Mouse (Mus musculus) frontal cortex, postnatal 36 days (tissue): ENCODE measurements at regions not wholly inside any gene's neighbourhood (a gene's known extent, or its start where the extent isn't known, plus 50 kb on each side); places are given as distances from the start of the nearest gene placed in this dataset.
"Not testable (repeated sequence)": the region's sequence is repeated elsewhere in the genome, so short reads cannot be mapped to it uniquely, and the experiment has no call there.

Experiments used
- DNase-seq, 2 experiments: peaks; one replicate each; pipeline ENCODE4 v3.0.0; 2022; ENCODE audit warnings: low spot score in 2 of 2

DNA sequence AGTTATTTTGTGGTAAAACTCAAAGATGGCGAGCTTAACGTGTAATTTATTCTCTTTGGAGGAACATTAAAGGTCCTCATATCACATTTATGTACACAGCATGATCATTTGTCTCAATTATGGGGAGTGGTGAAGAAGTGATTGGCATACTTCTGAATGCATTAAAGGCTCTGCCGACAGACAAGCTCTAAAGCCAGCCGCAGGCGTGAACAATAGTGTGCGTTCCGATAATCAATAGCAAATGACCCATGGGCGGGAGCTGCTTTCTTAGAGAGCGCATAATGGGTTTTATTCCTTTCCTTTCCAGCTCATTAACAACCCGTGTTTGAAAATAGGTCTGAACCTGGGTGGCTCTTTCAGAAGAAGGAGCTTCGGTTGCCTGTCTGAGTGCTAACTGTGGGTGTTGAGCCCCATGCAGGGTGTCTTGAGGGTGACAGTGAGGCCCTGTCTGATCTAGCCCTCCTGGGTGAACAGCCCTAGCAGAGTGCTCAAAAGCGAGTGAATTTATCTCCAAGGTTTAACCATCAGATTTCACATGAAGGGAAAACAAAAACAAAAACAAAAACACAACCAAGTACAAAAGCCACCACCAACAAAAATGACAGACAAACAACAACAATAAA, 210.5 kb downstream of the Zfp619 start:
- no peak for DNase-seq

DNA sequence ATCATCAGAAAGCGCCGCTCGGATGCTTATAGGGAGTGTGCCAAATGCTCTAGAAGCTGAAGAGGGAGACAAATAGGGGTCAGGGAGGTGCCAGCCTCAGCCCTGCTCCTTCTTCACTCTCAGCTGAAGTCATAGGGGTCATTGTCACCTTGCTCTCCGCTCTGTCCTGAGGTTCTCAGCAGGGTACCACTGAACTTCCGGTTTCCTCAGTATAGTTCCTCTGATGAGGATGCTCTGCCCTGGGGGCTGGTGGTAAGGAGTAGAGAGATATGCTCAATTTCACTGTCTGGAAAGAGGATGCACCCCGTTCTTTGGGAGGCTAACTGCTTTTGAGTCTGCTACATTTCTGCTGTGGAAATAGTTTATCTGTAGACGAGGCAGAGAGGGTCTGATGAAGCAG, 211.4 kb downstream of the Zfp619 start:
- no peak for DNase-seq

DNA sequence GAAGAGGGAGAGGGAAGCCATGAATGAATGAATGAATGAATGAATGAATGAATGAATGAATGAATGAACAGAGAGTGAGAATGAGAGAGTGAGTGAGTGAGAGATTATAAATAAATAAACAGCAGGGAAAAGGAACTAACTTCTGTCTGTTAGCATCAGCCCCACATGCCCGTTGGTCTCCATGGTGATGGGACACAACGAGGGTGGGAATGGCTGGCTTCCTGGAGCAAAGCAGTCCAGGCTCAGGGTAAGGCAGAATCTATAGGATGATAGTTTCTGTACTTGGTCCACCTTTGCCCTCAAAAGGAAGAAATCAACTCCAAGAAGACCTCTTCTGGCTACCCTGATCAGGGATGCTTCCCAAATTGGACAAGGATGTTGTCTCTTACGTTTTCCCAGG, 212.2 kb downstream of the Zfp619 start:
- DNase-seq: no peak

DNA sequence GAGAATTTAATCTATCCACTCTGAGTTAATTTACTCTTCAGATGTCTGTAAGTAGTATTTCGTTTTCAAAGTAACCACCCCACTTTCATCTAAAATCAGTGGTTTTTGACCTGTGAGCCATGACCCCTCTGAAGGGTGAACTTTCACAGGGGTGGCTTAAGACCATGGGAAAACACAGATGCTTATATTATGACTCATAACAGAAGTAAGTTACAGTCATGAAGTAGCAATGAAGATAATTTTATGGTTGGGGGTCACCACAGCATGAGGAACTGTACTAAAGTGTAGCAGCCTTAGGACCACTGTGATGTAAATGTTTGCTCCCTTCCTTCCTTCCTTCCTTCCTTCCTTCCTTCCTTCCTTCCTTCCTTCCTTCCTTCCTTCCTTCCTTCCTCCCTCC, 215.2 kb downstream of the Zfp619 start:
- no peak for DNase-seq

DNA sequence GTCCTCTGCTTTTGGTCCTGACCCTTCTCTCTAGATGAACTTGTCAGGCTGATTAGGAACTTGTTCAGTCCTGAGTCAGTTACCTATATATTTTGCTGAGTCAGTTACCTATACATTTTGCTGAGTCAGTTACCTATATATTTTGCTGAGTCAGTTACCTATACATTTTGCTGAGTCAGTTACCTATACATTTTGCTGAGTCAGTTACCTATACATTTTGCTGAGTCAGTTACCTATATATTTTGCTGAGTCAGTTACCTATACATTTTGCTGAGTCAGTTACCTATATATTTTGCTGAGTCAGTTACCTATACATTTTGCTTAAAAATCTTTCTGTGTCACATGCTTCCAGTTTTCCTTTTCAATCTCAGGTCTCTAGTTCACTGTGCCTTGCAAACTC, 230.8 kb downstream of the Zfp619 start:
- DNase-seq: not testable (repeated sequence)

DNA sequence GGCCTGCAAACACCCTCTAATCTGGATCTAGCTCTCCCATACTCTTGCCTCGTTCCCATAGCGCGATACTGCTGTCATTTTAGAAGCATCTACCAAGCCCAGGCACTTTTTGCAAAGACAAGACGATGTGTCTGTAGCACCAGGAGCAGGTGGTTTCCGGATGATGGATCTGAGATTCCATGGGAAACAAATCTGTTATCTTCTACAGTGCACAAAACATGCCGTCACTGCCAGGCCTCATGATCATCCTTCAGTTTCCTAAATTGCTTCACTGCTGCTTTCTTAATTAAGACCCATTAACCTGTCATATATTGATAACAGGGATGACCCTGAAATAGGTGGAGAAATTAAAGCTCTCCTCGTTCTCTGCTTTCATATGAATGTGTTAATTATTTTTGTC, 232.9 kb downstream of the Zfp619 start:
- no peak for DNase-seq

DNA sequence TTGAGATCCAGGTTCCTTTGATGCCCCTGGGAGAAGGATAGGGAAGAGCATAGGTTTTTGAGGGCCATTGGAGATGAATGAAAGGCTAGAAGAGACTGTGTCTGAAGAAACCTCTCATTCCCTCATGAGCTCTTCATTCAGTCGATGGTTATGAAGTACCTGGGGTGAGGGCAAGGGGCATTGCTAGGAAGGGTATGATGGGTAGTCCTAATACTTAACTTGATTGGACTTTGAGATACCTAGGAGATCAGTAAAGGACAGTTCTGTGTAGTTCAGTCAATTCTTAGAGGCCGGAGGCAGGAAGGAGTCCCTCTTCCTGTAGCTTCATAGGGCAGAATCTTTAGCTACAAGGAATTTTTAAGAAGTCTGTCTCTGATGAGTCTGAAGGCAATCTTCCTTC, 246.8 kb downstream of the Zfp619 start:
- DNase-seq: no peak

DNA sequence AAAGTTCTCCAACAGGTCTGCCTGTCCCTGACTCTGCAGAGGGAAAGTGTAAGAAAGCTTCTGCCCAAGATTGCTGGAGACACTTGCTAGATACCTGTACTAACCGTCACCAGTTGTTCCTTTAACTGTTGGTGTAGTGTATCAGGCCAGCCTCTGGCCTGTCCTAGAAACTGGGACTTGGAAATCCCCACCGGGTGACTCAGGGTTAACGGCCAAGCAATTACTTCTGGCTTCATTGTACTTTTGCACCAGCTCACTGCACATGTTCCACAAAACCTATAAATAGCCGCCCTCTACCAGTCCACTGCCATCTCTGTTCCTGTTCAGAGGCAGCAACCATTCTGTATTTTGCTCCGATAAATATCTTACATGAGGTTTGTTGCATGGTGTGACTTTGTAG, 247.5 kb downstream of the Zfp619 start:
- DNase-seq: no peak

DNA sequence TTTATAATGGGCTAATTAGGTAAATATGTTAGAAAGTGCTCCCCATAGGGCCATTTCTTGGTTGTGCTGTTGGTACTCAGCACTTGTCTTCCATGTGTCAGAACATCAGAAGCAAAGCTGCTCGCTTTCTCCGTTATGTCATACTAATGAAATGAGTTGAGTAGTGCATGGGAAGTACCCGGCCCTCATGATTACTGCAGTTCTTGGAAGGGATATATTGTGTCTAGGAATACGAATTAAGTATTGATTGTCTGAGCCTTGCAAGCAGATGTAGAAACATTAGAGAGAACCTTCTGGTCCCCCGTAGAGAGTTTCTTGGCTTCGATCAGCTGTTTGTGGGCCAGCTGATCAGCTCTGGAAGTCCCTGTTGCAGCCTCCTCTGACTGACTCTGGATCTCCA, 255.7 kb downstream of the Zfp619 start:
- no peak for DNase-seq

DNA sequence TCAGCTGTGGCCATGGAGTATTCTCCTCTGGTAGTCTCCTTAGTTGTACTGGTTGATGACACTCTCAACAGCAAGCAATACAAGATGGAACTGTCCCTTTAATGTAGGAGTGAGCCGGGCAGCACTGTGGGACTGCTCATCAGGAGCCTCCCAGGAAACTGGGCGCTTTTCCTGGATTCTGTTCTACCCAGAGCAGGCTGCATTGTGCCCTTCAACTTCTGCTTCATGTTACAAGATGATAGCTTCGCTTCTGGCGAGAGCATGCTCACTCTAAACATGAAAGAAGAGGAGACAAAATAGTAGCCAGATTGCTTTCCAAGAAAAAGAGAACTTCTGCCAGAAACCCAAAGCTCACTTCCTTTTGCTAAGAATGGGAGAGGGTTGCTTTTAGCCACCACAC, 271.8 kb downstream of the Zfp619 start:
- DNase-seq: peak in 1 of 2 experiments; percentile 8

DNA sequence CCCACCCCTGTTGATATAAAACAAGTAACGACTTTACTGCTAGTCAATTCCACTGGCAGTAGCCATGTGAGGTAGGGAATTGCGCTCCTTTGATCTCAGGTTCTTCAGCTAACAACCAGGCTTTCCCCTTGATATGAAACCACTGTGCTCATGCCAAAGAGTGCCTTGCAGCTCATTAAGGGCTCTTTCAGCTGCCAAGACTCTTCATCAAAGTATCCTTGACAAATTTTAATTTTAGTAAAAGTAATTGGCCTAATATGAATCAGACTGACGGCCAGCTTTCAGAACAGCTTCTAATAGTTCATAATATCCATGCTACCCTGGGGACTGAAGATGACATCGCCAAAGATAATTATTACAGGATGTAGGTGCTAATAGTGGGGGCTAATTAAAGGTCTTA, 272.3 kb downstream of the Zfp619 start:
- no peak for DNase-seq

DNA sequence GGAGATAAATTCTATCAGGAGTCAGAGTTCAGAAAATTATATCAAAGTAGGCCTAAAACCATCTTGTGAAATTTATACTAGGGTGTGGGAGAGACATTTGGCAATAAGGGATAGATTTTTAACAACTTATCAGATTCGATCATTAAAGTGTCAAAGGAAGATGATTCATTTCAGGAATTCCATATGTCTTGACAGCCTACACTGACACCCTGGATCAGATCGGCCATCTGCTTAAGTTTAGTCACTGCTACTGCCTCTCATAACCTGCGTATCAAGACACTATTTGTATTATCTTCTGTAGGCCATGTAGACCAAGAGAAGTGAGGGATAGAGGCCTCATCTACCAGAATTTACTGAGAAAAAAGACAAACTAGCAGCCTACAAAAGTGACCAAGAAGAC, 277.2 kb downstream of the Zfp619 start:
- peak in 1 of 2 experiments; percentile 5 for DNase-seq

DNA sequence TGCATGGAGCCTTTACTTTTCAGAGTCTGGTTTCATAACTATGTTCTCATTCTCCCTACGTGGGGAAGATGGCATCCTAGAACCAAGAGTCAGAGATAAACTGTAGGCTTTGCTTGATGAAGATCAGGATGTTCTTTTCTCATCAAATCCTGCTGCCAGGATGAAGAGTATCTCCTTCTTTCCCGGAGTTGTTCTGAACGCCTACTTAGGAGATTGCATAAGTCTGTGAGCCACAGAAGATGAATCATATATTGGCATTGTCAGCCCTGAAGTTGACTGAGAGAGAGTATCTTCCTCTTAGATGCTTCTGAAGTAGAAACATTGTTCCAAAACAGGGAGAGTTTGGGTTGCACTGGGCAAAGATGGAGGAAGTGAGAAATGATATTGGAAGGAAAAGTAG, 286.7 kb downstream of the Zfp619 start:
- peak in 1 of 2 experiments; percentile 45 for DNase-seq

DNA sequence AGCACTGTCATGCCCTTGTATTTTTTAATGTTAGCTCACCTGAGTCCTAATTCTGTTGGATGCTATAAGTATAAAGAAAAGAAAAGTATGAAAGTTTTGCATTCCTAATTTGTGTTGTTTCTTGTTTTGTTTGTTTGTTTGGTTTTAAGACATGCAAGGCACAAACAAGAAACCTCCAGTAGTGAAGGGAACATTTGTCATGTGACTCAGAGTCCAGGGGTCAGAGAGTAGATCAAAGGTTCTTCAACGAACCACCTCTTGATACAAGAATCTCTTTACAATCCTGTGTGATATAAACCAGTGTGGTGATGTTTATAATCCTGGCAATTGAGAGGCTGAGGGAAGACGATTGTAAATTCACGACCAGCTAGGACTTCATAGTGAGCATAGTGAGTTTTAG, 300.5 kb downstream of the Zfp619 start:
- DNase-seq: no peak

DNA sequence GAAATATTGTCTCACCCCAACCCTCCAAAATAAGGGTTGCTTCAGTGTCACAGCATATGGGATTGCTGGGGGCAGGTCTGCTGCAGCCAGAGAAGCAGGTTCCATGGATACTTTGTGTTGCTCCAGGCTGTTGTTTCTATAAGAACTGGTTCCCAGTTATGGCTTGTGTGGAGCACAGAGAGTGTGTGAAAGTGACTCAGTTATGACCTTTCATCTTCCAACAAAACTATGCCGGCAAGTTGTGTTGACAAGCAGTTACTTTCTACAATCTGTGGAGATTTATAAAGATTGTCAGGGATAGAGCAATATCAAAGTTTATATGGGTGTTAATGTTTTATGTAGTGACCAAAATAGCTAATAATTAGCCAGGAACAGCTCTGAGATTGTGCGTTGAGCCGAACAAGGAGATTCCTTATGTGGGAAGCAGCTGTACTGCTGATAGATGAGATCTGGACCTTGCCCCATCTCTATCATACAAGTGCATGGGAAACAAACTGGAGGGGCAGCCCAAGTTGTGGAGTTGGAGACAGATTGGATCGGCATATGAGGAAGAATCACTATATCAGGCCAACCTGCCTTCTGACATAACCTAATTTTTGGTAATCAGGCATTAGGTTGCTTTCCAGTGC, 305.1 kb downstream of the Zfp619 start:
- DNase-seq: no peak

DNA sequence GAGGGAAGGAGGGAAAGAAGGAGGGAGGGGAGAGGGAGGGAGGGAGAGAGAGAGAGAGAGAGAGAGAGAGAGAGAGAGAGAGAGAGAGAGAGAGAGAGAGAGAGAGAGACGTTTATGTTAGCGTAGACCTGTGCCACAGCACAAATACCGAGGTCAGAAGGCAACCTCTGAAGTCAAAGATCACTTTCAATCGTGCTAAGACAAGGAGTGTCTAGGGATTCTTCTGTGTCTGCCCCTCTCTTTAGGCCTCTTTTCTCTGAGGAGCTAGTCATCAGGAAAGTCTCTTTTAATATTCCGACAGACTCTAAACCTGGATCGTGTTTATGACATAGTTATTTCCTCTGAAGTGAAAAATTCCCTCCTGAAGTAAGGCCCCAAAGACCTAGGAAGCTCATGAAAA, 310.8 kb downstream of the Zfp619 start:
- DNase-seq: no peak

DNA sequence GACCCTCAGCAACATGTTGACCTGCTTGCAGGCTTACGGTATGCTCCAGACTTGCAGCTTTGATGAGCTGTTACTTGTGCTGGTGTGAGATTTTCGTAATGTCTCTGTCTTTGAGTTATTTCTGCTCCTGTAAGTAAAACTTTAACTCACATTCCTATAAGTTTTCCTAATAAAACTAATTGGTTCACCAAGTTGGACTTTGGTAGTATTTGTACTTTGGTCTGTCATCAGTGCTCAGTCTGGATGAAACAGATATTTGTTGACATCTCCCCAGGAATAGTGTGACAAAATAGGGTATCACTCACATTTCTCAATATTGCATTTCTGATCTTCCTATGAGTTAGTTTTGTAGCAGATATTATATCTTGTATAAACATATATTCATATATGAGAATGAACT, 313.3 kb downstream of the Zfp619 start:
- no peak for DNase-seq

DNA sequence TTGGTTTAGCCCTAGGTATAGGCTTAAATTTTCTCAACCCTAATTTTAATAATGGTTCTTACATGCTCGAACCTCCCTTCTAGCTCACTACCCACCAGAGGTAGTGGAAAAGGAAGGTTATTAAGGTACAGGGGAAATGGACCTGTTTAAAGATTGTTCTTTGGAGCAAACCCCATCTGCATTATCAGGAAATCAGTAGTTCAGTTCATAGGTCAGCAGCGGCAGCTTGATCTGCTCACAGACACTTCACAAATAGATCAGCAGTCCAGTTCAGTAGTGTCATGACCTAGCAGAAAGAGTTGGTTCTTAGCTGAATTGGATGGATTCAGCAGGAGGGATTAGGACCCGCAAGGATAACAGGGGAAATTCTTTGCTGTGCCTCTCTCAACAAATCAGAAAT, 324.4 kb downstream of the Zfp619 start:
- DNase-seq: no peak

DNA sequence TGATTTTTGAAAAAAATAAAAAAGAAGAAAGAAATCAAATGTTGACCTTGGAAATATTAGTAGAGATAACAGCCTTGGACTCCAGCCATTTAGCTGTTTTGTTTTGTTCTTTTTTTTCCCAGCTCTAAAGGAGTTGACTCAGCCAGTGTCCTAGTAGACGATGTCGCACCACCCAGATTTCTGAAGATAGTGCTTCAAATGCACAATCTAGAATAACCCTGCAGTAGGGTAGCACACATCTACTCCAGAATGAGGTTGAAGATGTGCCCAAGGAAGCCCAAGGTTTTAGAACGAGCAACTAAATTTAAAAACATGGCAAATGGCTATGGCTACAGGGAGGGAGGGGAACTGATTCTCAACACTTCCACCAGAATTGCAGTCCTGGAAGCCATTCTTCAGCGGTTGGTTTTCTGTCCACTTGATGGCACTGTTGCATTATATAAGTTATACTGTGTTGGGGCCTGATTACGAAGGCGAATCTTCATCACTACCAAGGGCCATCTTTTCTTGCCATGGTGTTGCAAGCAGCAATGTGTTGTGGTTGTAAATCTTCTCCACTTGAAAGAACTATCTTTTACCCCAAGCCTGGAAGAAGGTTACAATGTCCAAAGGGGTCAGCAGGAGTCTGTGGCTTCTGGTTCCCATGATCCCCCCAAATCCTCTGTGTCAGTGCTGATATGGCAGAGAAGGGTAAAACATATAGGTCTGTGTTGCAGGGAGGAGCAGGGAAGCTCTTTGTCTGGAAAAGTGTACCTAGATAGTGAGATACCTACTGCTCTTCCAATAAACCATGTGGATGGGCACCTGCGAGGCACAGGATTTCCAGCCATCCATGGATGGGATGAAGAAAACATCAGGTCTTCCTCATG, 330.6 kb downstream of the Zfp619 start:
- peak; percentile 58 to 84 for DNase-seq

DNA sequence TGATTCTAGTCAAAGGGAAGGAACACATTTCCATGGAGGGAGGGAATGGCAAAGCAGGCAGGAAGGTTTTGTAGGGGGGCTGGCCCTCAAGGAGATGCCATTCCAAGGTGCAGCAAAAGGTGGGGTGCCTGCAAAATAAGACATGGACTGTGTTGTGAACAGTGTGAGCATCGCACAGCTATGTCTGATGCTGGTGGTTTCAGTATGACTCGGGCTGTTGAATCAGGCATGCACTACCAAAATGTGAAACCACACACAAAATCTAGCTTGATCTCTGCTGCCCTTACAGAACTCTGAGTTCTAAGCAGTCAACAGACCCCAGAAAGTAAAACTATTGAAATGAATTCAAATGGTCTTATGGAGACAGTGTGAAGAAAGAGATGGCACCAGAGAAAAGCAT, 339.7 kb downstream of the Zfp619 start:
- DNase-seq: no peak

DNA sequence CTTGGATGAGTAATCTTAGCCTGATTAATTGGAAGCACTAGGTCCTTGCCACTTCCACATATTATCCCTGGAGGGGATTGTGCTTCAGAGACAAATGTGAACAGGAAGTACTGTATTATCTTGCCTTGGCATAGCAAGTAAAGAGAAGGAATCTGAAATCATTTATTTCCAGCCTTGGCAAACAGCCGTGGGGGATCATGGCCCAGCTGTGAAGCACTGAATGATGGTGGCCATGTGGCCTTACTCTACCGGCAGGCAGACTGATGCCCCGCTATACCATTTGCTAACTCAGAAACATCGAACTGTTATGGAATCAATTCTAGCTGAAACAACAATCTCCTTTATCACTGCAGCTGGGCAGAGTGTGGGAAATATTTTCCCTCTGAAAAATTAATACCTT, 345.3 kb downstream of the Zfp619 start:
- no peak for DNase-seq

DNA sequence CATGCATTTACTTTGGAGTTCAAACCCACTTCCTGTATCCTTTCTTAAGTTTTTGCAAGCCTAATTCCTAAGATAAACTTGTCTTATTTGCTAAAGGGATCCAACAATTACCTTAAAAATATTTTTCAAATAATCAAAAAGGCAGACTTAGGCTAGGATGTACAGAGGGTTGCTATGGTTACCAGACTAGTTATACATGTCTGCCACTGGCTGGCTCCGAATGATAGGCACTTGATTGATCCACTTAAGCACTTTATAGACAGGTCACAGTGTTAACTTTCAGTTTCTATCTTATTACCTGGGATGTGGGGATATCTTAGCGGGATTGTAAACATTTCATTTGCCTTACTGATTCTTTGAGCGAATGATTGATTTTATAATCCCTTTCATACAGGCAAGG, 346.6 kb downstream of the Zfp619 start:
- no peak for DNase-seq

DNA sequence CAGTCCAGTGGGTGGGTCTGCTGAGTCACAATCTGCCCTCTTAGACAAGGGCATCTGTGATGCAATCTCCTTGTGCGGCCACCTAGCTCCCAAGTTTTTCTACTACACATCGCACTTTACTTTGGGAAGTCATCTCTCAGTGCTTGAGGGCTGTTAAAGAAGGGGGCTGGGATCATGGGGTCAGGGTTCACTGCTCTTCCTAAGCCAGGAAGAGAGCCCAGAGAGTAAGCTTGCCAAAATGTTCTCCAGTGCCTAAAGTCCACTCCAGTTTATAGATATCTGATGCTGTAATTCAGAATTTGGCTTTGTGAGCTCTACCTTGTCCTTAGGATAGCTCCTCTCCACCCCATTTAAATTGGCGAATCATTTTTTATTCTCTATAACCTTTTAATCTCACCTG, 347.2 kb downstream of the Zfp619 start:
- no peak for DNase-seq
